Mouse (Mus musculus) limb, embryonic 14.5 days (tissue): ENCODE measurements around the gene Cdadc1. TPM values are rescaled to one million over a fixed set of nuclear protein-coding genes. Genes with fewer than 3 reads are reported as not detected.

Source experiments
- ATAC-seq: fragments of 200-750 bp; cut with Nextera tagmentation; 2 replicates; pipeline ENCODE4 v1.8.0; 2017; ENCODE audit warnings: low read depth, moderate number of reproducible peaks, moderate TSS enrichment; ENCODE audit not compliant: low FRiP score
- DNase-seq: peaks from one replicate; pipeline ENCODE4 v3.0.0-alpha.2; 2015; ENCODE audit warnings: low spot score
- H3K27ac ChIP-seq: fragments of 300-500 bp; sonication (generic); replicated peaks from 2 replicates; pipeline ENCODE4 v1.5.1; 2014; ENCODE audit warnings: low read depth, mild to moderate bottlenecking, low read length, moderate library complexity, mixed read lengths
- H3K27me3 ChIP-seq: fragments of 300-500 bp; sonication (generic); 2 replicates; pipeline ENCODE4 v1.6.1; 2014; ENCODE audit warnings: low read length, mixed read lengths; ENCODE audit not compliant: control insufficient read depth, insufficient read depth
- H3K36me3 ChIP-seq: fragments of 300-500 bp; sonication (generic); 2 replicates; pipeline ENCODE4 v1.6.1; 2014; ENCODE audit warnings: mild to moderate bottlenecking, low read length, moderate library complexity, mixed read lengths; ENCODE audit not compliant: control insufficient read depth, insufficient read depth
- H3K4me1 ChIP-seq: fragments of 300-500 bp; sonication (generic); 2 replicates; pipeline ENCODE4 v1.6.1; 2014; ENCODE audit warnings: antibody characterized with exemption, low read length, mixed read lengths; ENCODE audit not compliant: control insufficient read depth, insufficient read depth
- H3K4me2 ChIP-seq: fragments of 300-500 bp; sonication (generic); replicated peaks from 2 replicates; pipeline ENCODE4 v1.6.1; 2014; ENCODE audit warnings: low read depth, mild to moderate bottlenecking, low read length, moderate library complexity; ENCODE audit not compliant: severe bottlenecking
- H3K4me3 ChIP-seq: fragments of 300-500 bp; sonication (generic); replicated peaks from 2 replicates; pipeline ENCODE4 v1.5.1; 2014; ENCODE audit warnings: low read length
- H3K9ac ChIP-seq: fragments of 300-500 bp; sonication (generic); 2 replicates; pipeline ENCODE4 v1.6.1; 2014; ENCODE audit warnings: mild to moderate bottlenecking, low read depth, low read length, moderate library complexity; ENCODE audit not compliant: severe bottlenecking
- H3K9me3 ChIP-seq: fragments of 300-500 bp; sonication (generic); 2 replicates; pipeline ENCODE4 v1.6.1; 2016; ENCODE audit warnings: low read length; ENCODE audit not compliant: control insufficient read depth
- POLR2A ChIP-seq: fragments of 200-500 bp; IDR thresholded peaks from 2 replicates; pipeline ENCODE4 v1.8.0; 2012; ENCODE audit warnings: inconsistent platforms, mild to moderate bottlenecking, moderate library complexity, borderline replicate concordance; ENCODE audit not compliant: insufficient read depth, insufficient read length; ENCODE audit errors: extremely low read depth
- WGBS: fragments of 180-500 bp; shearing (Covaris S2); extraction: QIAGEN DNeasy Blood & Tissue Kit; methylation state at CpG from one replicate; pipeline ENCODE4 v1.1.7; 2014; 5-methylcytosine and 5-hydroxymethylcytosine counted together
- polyA plus RNA-seq, 2 experiments: library from polyadenylated mRNA; depleted of rRNA in 1 of 2; stranded (reverse) in 1 of 2; unstranded in 1 of 2; fragments of >200 nt; fragmentation: Nextera tagmentation in 1 of 2; extraction: Ambion mirVana in 1 of 2; gene quantifications; 2 replicates each; pipeline versions ENCODE4 v1.2.1 to v1.2.3; 2012 to 2014

Cdadc1 gene
- polyA plus RNA-seq, 2 experiments: 16.2 to 31.5 TPM

DNA sequence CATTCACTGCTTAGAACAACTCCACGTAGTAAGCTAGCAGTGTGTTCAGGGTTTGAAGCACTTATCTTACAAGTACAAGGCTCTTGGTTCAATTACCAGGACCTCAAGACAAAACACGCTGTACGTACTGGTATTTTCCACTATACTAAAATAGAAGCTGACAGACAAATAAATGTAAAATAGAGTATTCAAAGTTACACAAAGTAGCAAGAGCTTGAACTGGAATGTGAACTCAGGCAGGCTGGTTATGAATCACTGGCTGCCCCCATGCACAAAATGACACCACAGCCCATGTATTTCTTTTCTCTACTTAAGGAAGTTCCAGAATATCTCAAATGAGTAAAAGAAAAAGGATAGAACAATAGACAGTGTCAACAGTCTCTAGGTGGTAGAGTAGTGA is 2.8 kb downstream of the Cdadc1 start:
- peaks cover 22% of the 10 kb centered on the region for H3K36me3 ChIP-seq
- H3K27ac ChIP-seq: no peak overlapping the region
- H3K4me3 ChIP-seq: no peak overlapping the region
- WGBS: 93% methylated on average over 3 of the region's 3 CpGs
- no peak overlapping the region for H3K4me2 ChIP-seq
- H3K9me3 ChIP-seq: no peaks in the 10 kb centered on the region
- ATAC-seq (no peak), DNase-seq (no peak)
- H3K9ac ChIP-seq: no peak overlapping the region
- peaks cover 7% of the 10 kb centered on the region for H3K4me1 ChIP-seq
- TF ChIP-seq POLR2A: no peak
- no peaks in the 10 kb centered on the region for H3K27me3 ChIP-seq

DNA sequence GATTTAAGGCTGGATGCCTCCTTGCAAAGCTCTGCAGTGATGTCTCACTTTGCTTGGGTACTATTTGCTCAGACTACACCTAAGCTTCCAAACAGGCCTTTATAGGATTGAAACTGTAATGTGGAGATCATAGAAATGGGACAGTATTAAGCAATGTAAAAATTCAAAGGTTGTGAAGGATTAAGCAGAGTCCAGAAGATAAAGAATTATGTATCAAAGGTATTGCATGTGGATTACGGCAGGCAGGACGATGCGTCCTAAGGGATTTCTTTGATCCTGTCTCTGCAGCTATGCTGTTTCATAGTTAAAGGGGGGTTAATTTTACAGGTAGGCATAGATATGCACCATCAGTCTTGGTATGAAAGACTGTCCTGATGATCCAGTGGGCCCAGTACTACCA is 5.2 kb downstream of the Cdadc1 start:
- Histone ChIP-seq H3K36me3 (peaks cover 43% of the 10 kb centered on the region), H3K27me3 (no peaks in the 10 kb centered on the region), H3K9ac (no peak overlapping the region), H3K4me3 (no peak overlapping the region), H3K4me1 (peaks cover 4% of the 10 kb centered on the region), H3K4me2 (no peak overlapping the region), H3K27ac (no peak overlapping the region), H3K9me3 (no peaks in the 10 kb centered on the region)
- TF ChIP-seq POLR2A: no peak
- DNase-seq (no peak), ATAC-seq (no peak)
- whole genome bisulfite sequencing: 91% methylated on average over 3 of the region's 3 CpGs

DNA sequence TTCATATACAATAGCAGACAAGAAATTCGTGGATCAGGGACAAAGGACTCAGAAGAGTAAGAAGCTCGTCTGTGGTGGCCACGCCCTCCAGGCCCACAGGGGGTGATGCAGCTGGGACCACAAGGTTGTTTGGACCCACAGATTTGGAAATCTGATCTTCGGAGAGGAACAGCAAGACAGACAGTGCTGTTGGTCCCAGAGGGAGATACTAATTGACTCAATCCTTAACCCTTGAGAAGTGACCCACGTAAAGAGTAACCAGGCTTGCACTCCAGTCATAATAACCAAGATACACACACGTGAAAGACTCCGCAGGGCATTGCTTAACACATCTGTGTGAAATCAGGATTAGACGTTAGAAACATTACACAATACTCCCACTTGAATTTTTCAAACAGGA is 5.9 kb downstream of the Cdadc1 start:
- ATAC-seq: no peak
- peaks cover 48% of the 10 kb centered on the region for H3K36me3 ChIP-seq
- no peak for DNase-seq
- no peaks in the 10 kb centered on the region for H3K27me3 ChIP-seq
- H3K4me2 ChIP-seq: no peak overlapping the region
- peaks cover 1% of the 10 kb centered on the region for H3K4me1 ChIP-seq
- no peak overlapping the region for H3K27ac ChIP-seq
- 79% methylated on average over 8 of the region's 8 CpGs for WGBS
- TF ChIP-seq POLR2A: no peak
- no peak overlapping the region for H3K9ac ChIP-seq
- H3K9me3 ChIP-seq: no peaks in the 10 kb centered on the region
- no peak overlapping the region for H3K4me3 ChIP-seq

DNA sequence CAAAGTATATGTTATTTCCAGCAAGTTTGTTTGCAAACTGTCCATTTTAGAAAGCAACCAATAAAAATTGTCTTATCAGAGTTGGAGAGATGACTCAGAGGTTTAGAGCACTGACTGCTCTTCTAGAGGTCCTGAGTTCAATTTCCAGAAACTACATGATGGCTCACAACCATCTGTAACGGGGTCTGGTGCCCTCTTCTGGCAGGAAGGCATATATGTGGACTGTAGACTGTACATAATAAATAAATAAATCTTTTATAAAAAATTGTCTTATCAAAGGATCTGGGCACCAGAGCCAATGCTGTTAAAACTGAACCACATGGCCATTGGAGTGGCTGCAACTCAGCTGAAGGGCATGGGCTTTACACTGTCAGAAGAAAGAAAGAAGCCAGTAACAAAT is 7.1 kb downstream of the Cdadc1 start:
- no peak for DNase-seq
- H3K36me3 ChIP-seq: peaks cover 60% of the 10 kb centered on the region
- WGBS: 82% methylated on average over 1 of the region's 1 CpGs
- no peak for TF ChIP-seq POLR2A
- H3K4me1 ChIP-seq: no peaks in the 10 kb centered on the region
- no peak overlapping the region for H3K4me2 ChIP-seq
- ATAC-seq: no peak
- no peak overlapping the region for H3K27ac ChIP-seq
- H3K9ac ChIP-seq: no peak overlapping the region
- no peaks in the 10 kb centered on the region for H3K9me3 ChIP-seq
- no peaks in the 10 kb centered on the region for H3K27me3 ChIP-seq
- H3K4me3 ChIP-seq: no peak overlapping the region

DNA sequence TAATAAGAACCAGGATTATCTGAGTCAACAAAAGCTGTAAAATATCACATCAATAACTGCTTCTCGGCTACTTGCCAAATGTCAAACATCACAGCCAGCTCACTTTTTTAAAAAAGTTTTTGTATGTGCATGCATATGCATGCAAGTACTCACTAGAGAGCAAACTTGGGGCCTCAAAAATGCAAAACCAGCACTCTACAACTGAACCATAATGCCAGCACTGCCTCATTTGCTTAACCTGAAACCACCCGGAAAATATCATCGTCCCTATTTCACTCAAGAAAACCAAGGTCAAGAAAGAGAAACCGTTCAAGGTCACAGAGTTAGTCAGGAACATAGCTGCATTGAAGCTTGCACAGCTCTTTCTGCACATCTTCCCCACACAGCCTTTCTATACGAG is 21.4 kb downstream of the Cdadc1 start:
- TF ChIP-seq POLR2A: no peak
- no peak overlapping the region for H3K4me3 ChIP-seq
- no peak overlapping the region for H3K9ac ChIP-seq
- WGBS: 86% methylated on average over 5 of the region's 5 CpGs
- peaks cover 36% of the 10 kb centered on the region for H3K36me3 ChIP-seq
- no peaks in the 10 kb centered on the region for H3K27me3 ChIP-seq
- no peak for ATAC-seq
- H3K4me1 ChIP-seq: no peaks in the 10 kb centered on the region
- DNase-seq: no peak
- H3K27ac ChIP-seq: no peak overlapping the region
- H3K4me2 ChIP-seq: no peak overlapping the region
- H3K9me3 ChIP-seq: no peaks in the 10 kb centered on the region

DNA sequence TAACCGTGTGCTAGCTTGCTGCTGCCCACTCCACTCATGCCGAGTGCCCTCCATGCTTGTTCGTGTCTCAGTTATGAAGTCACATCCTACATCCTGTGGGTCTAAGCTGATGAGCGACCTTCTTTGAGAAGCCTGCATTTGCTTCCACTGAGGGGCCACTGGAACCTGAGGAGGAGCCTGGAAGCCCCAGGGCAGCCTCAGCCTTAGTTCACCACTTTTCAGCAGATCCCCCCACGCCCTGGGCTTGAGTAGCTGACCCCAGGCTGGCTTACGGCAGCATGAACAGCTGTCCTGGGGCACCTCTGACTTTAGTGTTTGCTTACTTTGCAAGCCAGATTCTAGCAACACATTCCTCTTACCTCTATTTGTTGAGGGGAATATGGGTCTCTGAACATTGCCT is 31.0 kb downstream of the Cdadc1 start:
- TF ChIP-seq POLR2A: no peak
- no peak for DNase-seq
- WGBS: 90% methylated on average over 6 of the region's 6 CpGs

More for the DNA sequence above, 31.0 kb downstream of the Cdadc1 start:
- no peak for ATAC-seq
- Histone ChIP-seq H3K4me1 (no peaks in the 10 kb centered on the region), H3K9ac (no peak overlapping the region), H3K4me2 (no peak overlapping the region), H3K27me3 (no peaks in the 10 kb centered on the region), H3K4me3 (no peak overlapping the region), H3K27ac (no peak overlapping the region), H3K36me3 (peaks cover 32% of the 10 kb centered on the region), H3K9me3 (no peaks in the 10 kb centered on the region)
